Mouse (Mus musculus) liver, embryonic 12.5 days (tissue): ENCODE data around the gene Mapkapk5. TPM values are rescaled to one million over a fixed set of nuclear protein-coding genes. Genes with fewer than 3 reads are reported as not detected.
A peak's percentile ranks its signal among the peaks of the same experiment; 100 is the strongest.
"Not testable (repeated sequence)": the region's sequence is repeated elsewhere in the genome, so short reads cannot be mapped to it uniquely, and the experiment has no call there.

ENCODE experiments used
- ATAC-seq: fragments of 200-750 bp; cut with Nextera tagmentation; 2 replicates; pipeline ENCODE4 v1.8.0; 2017; ENCODE audit warnings: moderate number of reproducible peaks, mild to moderate bottlenecking, moderate library complexity
- H3K27ac ChIP-seq: fragments of 300-500 bp; sonication (generic); 2 replicates; pipeline ENCODE4 v1.5.1; 2016; ENCODE audit warnings: mild to moderate bottlenecking
- H3K27me3 ChIP-seq: fragments of 300-500 bp; sonication (generic); replicated peaks from 2 replicates; pipeline ENCODE4 v1.6.1; 2016; ENCODE audit warnings: mild to moderate bottlenecking, moderate library complexity
- H3K36me3 ChIP-seq: fragments of 300-500 bp; sonication (generic); 2 replicates; pipeline ENCODE4 v1.6.1; 2016; ENCODE audit warnings: mild to moderate bottlenecking, moderate library complexity
- H3K4me1 ChIP-seq: fragments of 300-500 bp; sonication (generic); 2 replicates; pipeline ENCODE4 v1.6.1; 2016
- H3K4me2 ChIP-seq: fragments of 300-500 bp; sonication (generic); 2 replicates; pipeline ENCODE4 v1.6.1; 2016; ENCODE audit warnings: mild to moderate bottlenecking, moderate library complexity
- H3K4me3 ChIP-seq: fragments of 300-500 bp; sonication (generic); 2 replicates; pipeline ENCODE4 v1.5.1; 2016; ENCODE audit warnings: mild to moderate bottlenecking, moderate library complexity
- H3K9ac ChIP-seq: fragments of 300-500 bp; sonication (generic); 2 replicates; pipeline ENCODE4 v1.6.1; 2016; ENCODE audit warnings: mild to moderate bottlenecking, moderate library complexity
- H3K9me3 ChIP-seq: fragments of 300-500 bp; sonication (generic); replicated peaks from 2 replicates; pipeline ENCODE4 v1.6.1; 2016; ENCODE audit warnings: mild to moderate bottlenecking, moderate library complexity
- WGBS: fragments of 180-500 bp; shearing (Covaris S2); methylation state at CpG from one replicate; pipeline ENCODE4 v1.1.7; 2016; ENCODE audit not compliant: insufficient replicate concordance; 5-methylcytosine and 5-hydroxymethylcytosine counted together
- polyA plus RNA-seq: library from polyadenylated mRNA; unstranded; fragments of >200 nt; fragmentation: Nextera tagmentation; extraction: Ambion mirVana; gene quantifications from 2 replicates; pipeline ENCODE4 v1.2.1, GENCODE M21; 2016

Mapkapk5 gene
- polyA plus RNA-seq, 1 experiment from 2014 or later: 35.8 TPM

- no peaks in the 10 kb centered on the region for H3K9me3 ChIP-seq
- peaks cover 88% of the 10 kb centered on the region for H3K36me3 ChIP-seq
- H3K9ac ChIP-seq: no peak overlapping the region
- H3K4me1 ChIP-seq: no peaks in the 10 kb centered on the region
- H3K27ac ChIP-seq: no peak overlapping the region
- no peak overlapping the region for H3K4me2 ChIP-seq
- no peak for ATAC-seq
- WGBS: 90% methylated on average over 14 of the region's 14 CpGs
- no peaks in the 10 kb centered on the region for H3K27me3 ChIP-seq
- H3K4me3 ChIP-seq: no peak overlapping the region
These were observed 19.8 kb downstream of the Mapkapk5 start for GRCm38 (mm10) chr5:121525774-121526450.

DNA sequence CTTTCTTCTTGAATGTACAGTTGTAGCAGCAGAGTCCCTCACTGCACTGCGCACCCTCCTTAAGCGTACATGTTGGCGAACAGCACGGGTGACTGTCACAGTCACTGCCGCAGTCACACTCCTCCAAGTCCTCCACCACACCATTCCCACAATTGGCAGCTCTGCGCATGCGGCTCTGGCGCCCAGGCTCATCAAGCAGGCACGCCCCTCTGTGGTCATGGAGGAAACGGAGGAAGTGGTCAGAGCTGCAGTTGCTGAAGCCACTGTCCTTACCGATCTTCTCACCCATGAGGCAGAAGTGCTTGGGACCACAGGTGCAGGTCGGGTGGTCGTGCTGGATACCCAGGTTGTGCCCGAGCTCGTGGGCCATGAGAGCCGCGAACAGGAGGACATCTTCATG lies 25.9 kb downstream of the Mapkapk5 start:
- H3K4me3 ChIP-seq, H3K9ac ChIP-seq, H3K9me3 ChIP-seq, H3K4me1 ChIP-seq, H3K27me3 ChIP-seq, H3K4me2 ChIP-seq, H3K27ac ChIP-seq, ATAC-seq: not testable (repeated sequence)
- 39% methylated on average over 12 of the region's 17 CpGs for WGBS
- peaks cover 50% of the 10 kb centered on the region for H3K36me3 ChIP-seq

GRCm38 (mm10) chr5:121518983-121519382 lies 26.7 kb downstream of the Mapkapk5 start:
- H3K27me3 ChIP-seq: no peaks in the 10 kb centered on the region
- H3K9ac ChIP-seq: no peak overlapping the region
- no peaks in the 10 kb centered on the region for H3K4me1 ChIP-seq
- no peaks in the 10 kb centered on the region for H3K9me3 ChIP-seq
- H3K27ac ChIP-seq: no peak overlapping the region
- 73% methylated on average over 9 of the region's 9 CpGs for WGBS
- no peak for ATAC-seq
- no peak overlapping the region for H3K4me3 ChIP-seq
- no peak overlapping the region for H3K4me2 ChIP-seq
- H3K36me3 ChIP-seq: peaks cover 42% of the 10 kb centered on the region

GRCm38 (mm10) chr5:121510009-121510408 lies 35.7 kb downstream of the Mapkapk5 start:
- ATAC-seq: no peak
- Histone ChIP-seq H3K4me3 (no peak overlapping the region), H3K36me3 (no peaks in the 10 kb centered on the region), H3K4me1 (no peaks in the 10 kb centered on the region), H3K9ac (no peak overlapping the region), H3K27me3 (0 out of 2 replicates have a peak, but pooled peaks cover 3% of the 10 kb centered on the region), H3K27ac (no peak overlapping the region), H3K4me2 (no peak overlapping the region), H3K9me3 (no peaks in the 10 kb centered on the region)
- 68% methylated on average over 7 of the region's 7 CpGs for WGBS

GRCm38 (mm10) chr5:121506846-121507245 lies 38.9 kb downstream of the Mapkapk5 start:
- H3K9me3 ChIP-seq: no peaks in the 10 kb centered on the region
- 0 out of 2 replicates have a peak, but pooled peaks cover 3% of the 10 kb centered on the region for H3K27me3 ChIP-seq
- H3K9ac ChIP-seq: no peak overlapping the region
- H3K27ac ChIP-seq: no peak overlapping the region
- ATAC-seq: no peak
- H3K4me3 ChIP-seq: no peak overlapping the region
- no peaks in the 10 kb centered on the region for H3K4me1 ChIP-seq
- WGBS: 38% methylated on average over 1 of the region's 1 CpGs
- no peaks in the 10 kb centered on the region for H3K36me3 ChIP-seq
- H3K4me2 ChIP-seq: no peak overlapping the region

DNA sequence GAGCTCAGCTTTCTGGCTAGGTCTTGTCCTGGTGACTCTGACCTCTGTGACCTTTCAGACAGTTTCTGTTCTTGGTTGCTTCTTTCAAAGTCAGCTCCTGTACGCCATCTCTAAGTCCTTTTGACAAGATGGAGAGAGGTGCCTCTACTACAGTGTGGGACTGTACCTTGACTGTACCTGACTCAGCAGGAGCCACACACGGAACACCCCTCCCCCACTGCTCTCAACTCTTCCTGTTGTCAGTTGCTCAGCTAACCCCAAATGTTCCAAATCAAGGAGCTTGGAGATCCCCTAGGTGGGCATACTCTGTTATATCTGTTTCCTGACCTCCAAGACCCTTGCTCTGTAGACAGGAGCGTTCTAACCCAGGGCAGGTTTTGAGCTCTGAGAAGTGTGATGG lies 42.5 kb downstream of the Mapkapk5 start, which contains the start of gene Adam1b:
Adam1b (minus strand) TSS at position 205 of the 400 bp plus-strand sequence.
- no peak within 1 kb of the TSS for H3K9ac ChIP-seq
- peaks cover 4% of the 10 kb centered on the region; the same call in 1 of the 2 replicates for H3K27me3 ChIP-seq
- 72% methylated on average over 3 of the region's 3 CpGs for WGBS
- H3K4me2 ChIP-seq: no peak within 1 kb of the TSS
- no peaks in the 10 kb centered on the region for H3K9me3 ChIP-seq
- H3K27ac ChIP-seq: no peak within 1 kb of the TSS
- H3K4me1 ChIP-seq: peaks cover 14% of the 10 kb centered on the region
- H3K36me3 ChIP-seq: no peaks in the 10 kb centered on the region
- H3K4me3 ChIP-seq: no peak within 1 kb of the TSS
- ATAC-seq: no peak

DNA sequence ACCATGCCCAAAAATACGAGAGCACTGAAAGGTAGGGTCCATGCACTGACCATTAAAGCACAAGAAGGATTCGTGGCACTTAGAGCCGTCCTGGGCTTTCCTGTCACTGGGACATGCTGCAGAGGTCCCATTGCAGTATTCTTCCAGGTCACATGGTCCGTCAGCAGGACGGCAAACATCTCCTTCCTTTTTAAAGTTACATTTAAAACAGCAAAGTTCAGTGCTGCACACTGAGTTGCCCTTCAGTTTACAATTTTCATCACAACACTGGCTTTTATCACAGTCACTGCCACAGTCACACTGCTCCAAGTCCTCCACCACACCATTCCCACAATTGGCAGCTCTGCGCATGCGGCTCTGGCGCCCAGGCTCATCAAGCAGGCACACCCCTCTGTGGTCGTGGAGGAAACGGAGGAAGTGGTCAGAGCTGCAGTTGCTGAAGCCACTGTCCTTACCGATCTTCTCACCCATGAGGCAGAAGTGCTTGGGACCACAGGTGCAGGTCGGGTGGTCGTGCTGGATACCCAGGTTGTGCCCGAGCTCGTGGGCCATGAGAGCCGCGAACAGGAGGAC lies 44.2 kb downstream of the Mapkapk5 start:
- H3K4me3 ChIP-seq, H3K27me3 ChIP-seq, H3K9ac ChIP-seq, H3K27ac ChIP-seq, H3K36me3 ChIP-seq, H3K9me3 ChIP-seq: not testable (repeated sequence)
- H3K4me2 ChIP-seq: peak overlapping the region; percentile 41
- peaks cover 14% of the 10 kb centered on the region for H3K4me1 ChIP-seq
- ATAC-seq: peak; percentile 47; the same call in 1 of the 2 replicates
- WGBS: 25% methylated on average over 10 of the region's 17 CpGs

DNA sequence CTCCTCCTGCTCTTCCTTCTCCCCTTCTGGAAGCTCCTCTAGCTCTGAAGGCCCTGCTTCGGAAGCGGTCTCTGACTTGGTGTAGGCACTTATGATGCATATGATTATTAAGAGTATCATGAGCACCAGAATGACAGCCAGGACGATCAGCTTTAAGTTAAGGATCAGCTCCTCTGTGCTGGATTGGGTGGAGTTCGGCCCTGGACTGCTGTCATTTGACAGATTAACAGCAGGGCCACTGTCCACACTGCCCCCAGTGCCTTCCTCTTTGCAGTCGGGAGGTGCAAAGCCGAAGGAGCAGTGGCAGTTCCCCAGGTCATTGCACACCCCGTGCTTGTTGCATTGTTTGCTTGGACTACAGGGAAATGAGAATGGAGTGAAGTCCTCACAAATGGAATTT lies 45.0 kb downstream of the Mapkapk5 start:
- WGBS: 25% methylated on average over 7 of the region's 7 CpGs
- Histone ChIP-seq H3K9ac (no peak overlapping the region), H3K4me2 (peak overlapping the region; percentile 41), H3K27ac (no peak overlapping the region), H3K36me3 (no peaks in the 10 kb centered on the region), H3K4me1 (peaks cover 14% of the 10 kb centered on the region), H3K9me3 (no peaks in the 10 kb centered on the region), H3K27me3 (peaks cover 4% of the 10 kb centered on the region; the same call in 1 of the 2 replicates), H3K4me3 (no peak overlapping the region)
- ATAC-seq: 0 out of 2 replicates have a peak, but pooled peaks have one; percentile 30

GRCm38 (mm10) chr5:121493305-121493704 lies 52.4 kb downstream of the Mapkapk5 start:
- Histone ChIP-seq H3K27ac (no peak overlapping the region), H3K27me3 (peaks cover 7% of the 10 kb centered on the region; the same call in 1 of the 2 replicates), H3K4me3 (no peak overlapping the region), H3K9me3 (no peaks in the 10 kb centered on the region), H3K36me3 (no peaks in the 10 kb centered on the region), H3K4me2 (no peak overlapping the region), H3K4me1 (no peaks in the 10 kb centered on the region), H3K9ac (no peak overlapping the region)
- 62% methylated on average over 8 of the region's 8 CpGs for WGBS
- ATAC-seq: no peak

GRCm38 (mm10) chr5:121484801-121485200 lies 60.9 kb downstream of the Mapkapk5 start:
- H3K4me2 ChIP-seq: no peak overlapping the region
- H3K27me3 ChIP-seq: peaks cover 7% of the 10 kb centered on the region; the same call in 1 of the 2 replicates
- no peak overlapping the region for H3K4me3 ChIP-seq
- H3K9ac ChIP-seq: no peak overlapping the region
- no peak overlapping the region for H3K27ac ChIP-seq
- no peaks in the 10 kb centered on the region for H3K9me3 ChIP-seq
- no peaks in the 10 kb centered on the region for H3K4me1 ChIP-seq
- no peak for ATAC-seq
- H3K36me3 ChIP-seq: no peaks in the 10 kb centered on the region
- 61% methylated on average over 5 of the region's 5 CpGs for WGBS

- WGBS: 37% methylated on average over 3 of the region's 3 CpGs
These were observed 68.0 kb downstream of the Mapkapk5 start for GRCm38 (mm10) chr5:121477680-121478079.

DNA sequence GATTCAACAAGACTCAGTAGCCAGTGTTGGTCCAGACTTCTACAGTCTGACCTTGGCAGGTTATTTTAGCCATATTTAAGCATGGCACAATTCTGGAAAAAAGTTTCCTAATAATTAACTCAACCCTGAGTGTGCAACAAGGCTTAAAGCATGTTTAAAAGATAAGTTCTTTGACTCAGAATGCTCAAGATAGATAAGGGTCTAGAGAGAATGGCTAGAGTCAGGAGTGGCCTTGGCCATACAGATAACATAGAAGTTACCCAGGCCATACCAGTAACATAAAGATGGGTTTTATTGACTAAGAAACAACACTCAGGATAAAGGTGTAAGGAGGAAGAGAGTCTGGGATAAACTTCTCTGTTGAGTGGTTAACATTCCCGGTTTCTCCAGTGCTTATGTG lies 69.7 kb downstream of the Mapkapk5 start:
- Histone ChIP-seq H3K4me1 (peaks cover 50% of the 10 kb centered on the region), H3K4me3 (no peak overlapping the region), H3K27ac (peak overlapping the region; percentile 80), H3K9me3 (no peaks in the 10 kb centered on the region), H3K36me3 (no peaks in the 10 kb centered on the region), H3K27me3 (no peaks in the 10 kb centered on the region), H3K4me2 (peak overlapping the region; percentile 39), H3K9ac (peak overlapping the region; percentile 35)
- ATAC-seq: peak; percentile 90
- WGBS: 29% methylated on average over 1 of the region's 1 CpGs

More at GRCm38 (mm10) chr5:121477680-121478079, 68.0 kb downstream of the Mapkapk5 start:
- no peaks in the 10 kb centered on the region for H3K9me3 ChIP-seq
- H3K27ac ChIP-seq: no peak overlapping the region
- H3K4me3 ChIP-seq: no peak overlapping the region
- H3K36me3 ChIP-seq: no peaks in the 10 kb centered on the region
- no peak overlapping the region for H3K4me2 ChIP-seq
- H3K9ac ChIP-seq: no peak overlapping the region
- ATAC-seq: no peak
- H3K27me3 ChIP-seq: 0 out of 2 replicates have a peak, but pooled peaks cover 7% of the 10 kb centered on the region
- peaks cover 37% of the 10 kb centered on the region for H3K4me1 ChIP-seq
